Mouse (Mus musculus) intestine, embryonic 14.5 days (tissue): ENCODE data around the gene Ucn2. TPM values are rescaled to one million over a fixed set of nuclear protein-coding genes. Genes with fewer than 3 reads are reported as not detected.

ENCODE experiments used
- ATAC-seq: fragments of 200-750 bp; cut with Nextera tagmentation; replicated peaks from 2 replicates; pipeline ENCODE4 v1.8.0; 2017; ENCODE audit warnings: low read depth, moderate number of reproducible peaks, moderate TSS enrichment, moderate library complexity; ENCODE audit not compliant: low FRiP score, low TSS enrichment
- DNase-seq: peaks from one replicate; pipeline ENCODE4 v3.0.0-alpha.2; 2018; ENCODE audit warnings: low spot score
- H3K27ac ChIP-seq: fragments of 300-500 bp; sonication (generic); 2 replicates; pipeline ENCODE4 v1.5.1; 2014; ENCODE audit warnings: low read depth, mild to moderate bottlenecking, control low read depth
- H3K27me3 ChIP-seq: fragments of 300-500 bp; sonication (generic); replicated peaks from 2 replicates; pipeline ENCODE4 v1.6.1; 2014; ENCODE audit warnings: low read length, control low read depth; ENCODE audit not compliant: control insufficient read depth, insufficient read depth
- H3K36me3 ChIP-seq: fragments of 300-500 bp; sonication (generic); 2 replicates; pipeline ENCODE4 v1.6.1; 2014; ENCODE audit warnings: low read length, control low read depth; ENCODE audit not compliant: control insufficient read depth, insufficient read depth
- H3K4me1 ChIP-seq: fragments of 300-500 bp; sonication (generic); replicated peaks from 2 replicates; pipeline ENCODE4 v1.6.1; 2014; ENCODE audit warnings: low read length, control low read depth, mixed read lengths; ENCODE audit not compliant: control insufficient read depth, insufficient read depth
- H3K4me2 ChIP-seq: fragments of 300-500 bp; sonication (generic); 2 replicates; pipeline ENCODE4 v1.6.1; 2014; ENCODE audit warnings: low read length
- H3K4me3 ChIP-seq: fragments of 300-500 bp; sonication (generic); 2 replicates; pipeline ENCODE4 v1.5.1; 2014; ENCODE audit warnings: low read depth, low read length, control low read depth, mixed read lengths
- H3K9ac ChIP-seq: fragments of 300-500 bp; sonication (generic); 2 replicates; pipeline ENCODE4 v1.6.1; 2014; ENCODE audit warnings: mild to moderate bottlenecking, low read length
- H3K9me3 ChIP-seq: fragments of 300-500 bp; sonication (generic); 2 replicates; pipeline ENCODE4 v1.6.1; 2016; ENCODE audit warnings: low read length, control low read depth; ENCODE audit not compliant: control insufficient read depth
- WGBS: fragments of 180-500 bp; shearing (Covaris S2); extraction: QIAGEN DNeasy Blood & Tissue Kit; methylation state at CpG from one replicate; pipeline ENCODE4 v1.1.7; 2014; 5-methylcytosine and 5-hydroxymethylcytosine counted together
- polyA plus RNA-seq: library from polyadenylated mRNA; unstranded; fragments of >200 nt; fragmentation: Nextera tagmentation; extraction: Ambion mirVana; gene quantifications from 2 replicates; pipeline ENCODE4 v1.2.1, GENCODE M21; 2014

Ucn2 gene
- polyA plus RNA-seq, 1 experiment from 2014 or later, result 0.37 TPM

DNA sequence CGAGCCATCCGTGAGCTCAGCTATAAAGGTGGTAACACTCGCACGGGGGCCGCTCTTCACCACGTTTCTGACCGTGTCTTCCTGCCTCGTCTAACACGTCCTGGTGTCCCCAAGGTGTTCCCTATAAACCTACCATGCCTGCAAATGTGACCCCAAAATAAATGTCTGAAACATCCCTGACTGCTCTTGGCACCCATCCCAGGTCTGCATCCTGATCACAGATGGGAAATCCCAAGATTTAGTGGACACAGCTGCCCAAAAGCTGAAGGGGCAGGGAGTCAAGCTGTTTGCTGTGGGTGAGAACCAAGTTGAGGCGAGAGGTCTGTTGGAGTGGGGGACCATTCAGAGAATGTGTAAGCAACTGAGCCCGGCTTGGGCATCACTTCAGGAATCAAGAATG lies 30.6 kb upstream of the Ucn2 start:
- Histone ChIP-seq H3K4me1 (peaks cover 4% of the 10 kb centered on the region; the same call in 1 of the 2 replicates), H3K36me3 (peaks cover 3% of the 10 kb centered on the region), H3K4me3 (no peak overlapping the region), H3K9ac (no peak overlapping the region), H3K27me3 (peaks cover 17% of the 10 kb centered on the region; the same call in 1 of the 2 replicates), H3K9me3 (no peaks in the 10 kb centered on the region), H3K4me2 (no peak overlapping the region), H3K27ac (no peak overlapping the region)
- no peak for DNase-seq
- 82% methylated on average over 11 of the region's 11 CpGs for WGBS
- ATAC-seq, result no peak

DNA sequence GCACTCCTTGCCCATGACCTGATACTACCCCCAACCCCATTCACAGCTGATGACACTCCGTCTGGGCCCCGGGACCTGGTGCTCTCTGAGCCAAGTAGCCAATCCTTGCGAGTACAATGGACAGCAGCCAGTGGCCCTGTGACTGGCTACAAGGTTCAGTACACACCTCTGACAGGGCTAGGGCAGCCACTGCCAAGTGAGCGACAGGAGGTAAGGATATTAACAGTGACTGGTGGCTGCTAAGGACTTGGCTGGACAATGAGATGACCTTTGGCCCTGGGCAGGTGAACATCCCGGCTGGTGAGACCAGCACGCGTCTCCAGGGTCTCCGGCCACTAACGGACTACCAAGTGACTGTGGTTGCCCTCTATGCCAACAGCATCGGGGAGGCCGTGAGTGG lies 30.0 kb upstream of the Ucn2 start:
- Histone ChIP-seq H3K27ac (no peak overlapping the region), H3K36me3 (no peaks in the 10 kb centered on the region), H3K9me3 (no peaks in the 10 kb centered on the region), H3K4me3 (no peak overlapping the region), H3K4me1 (peaks cover 4% of the 10 kb centered on the region; the same call in 1 of the 2 replicates), H3K27me3 (peaks cover 17% of the 10 kb centered on the region; the same call in 1 of the 2 replicates), H3K4me2 (no peak overlapping the region), H3K9ac (no peak overlapping the region)
- DNase-seq, result no peak
- ATAC-seq, result no peak
- 85% methylated on average over 11 of the region's 11 CpGs for WGBS

DNA sequence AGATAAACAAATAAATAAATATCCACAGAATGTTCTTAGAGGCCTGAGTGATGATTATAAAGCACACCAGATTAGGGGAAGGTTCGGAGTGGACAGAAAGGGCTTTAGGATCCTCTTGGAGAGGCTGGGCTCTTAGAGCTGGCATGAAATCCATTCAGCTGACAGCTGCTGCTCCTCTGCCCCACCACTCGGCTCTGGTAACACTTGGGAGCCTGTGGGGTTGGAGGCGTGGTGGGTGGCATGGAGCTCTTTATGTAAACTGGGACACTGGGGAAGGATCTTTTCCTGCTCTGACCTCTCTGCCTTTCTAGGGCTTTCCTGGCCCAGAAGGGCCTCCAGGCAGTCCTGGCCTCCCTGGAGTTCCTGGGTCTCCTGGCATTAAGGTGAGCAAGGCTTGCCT lies 22.2 kb upstream of the Ucn2 start:
- no peaks in the 10 kb centered on the region for H3K9me3 ChIP-seq
- no peaks in the 10 kb centered on the region for H3K36me3 ChIP-seq
- no peak overlapping the region for H3K4me2 ChIP-seq
- H3K27ac ChIP-seq, result no peak overlapping the region
- ATAC-seq (no peak), DNase-seq (no peak)
- no peaks in the 10 kb centered on the region for H3K27me3 ChIP-seq
- H3K9ac ChIP-seq, result no peak overlapping the region
- no peak overlapping the region for H3K4me3 ChIP-seq
- no peaks in the 10 kb centered on the region for H3K4me1 ChIP-seq
- 79% methylated on average over 3 of the region's 3 CpGs for WGBS

DNA sequence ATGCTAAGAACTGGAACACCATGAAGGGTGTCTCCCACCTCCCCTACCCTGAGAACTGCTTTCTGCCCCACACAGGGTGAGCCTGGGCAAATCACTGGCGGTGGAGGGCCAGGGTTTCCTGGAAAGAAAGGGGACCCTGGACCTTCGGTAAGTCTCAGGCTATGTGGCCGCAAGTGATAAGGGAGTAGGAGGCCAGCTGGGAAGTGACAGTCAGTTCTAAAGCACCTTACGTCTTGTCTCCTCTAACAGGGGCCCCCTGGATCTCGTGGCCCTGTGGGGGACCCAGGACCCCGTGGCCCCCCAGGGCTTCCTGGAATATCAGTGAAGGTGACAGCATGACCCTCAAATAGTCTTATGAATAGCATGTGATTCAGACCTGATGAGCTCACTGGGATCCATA lies 21.5 kb upstream of the Ucn2 start:
- H3K9me3 ChIP-seq, result no peaks in the 10 kb centered on the region
- 88% methylated on average over 6 of the region's 6 CpGs for WGBS
- H3K27ac ChIP-seq, result no peak overlapping the region
- DNase-seq, result no peak
- H3K27me3 ChIP-seq, result no peaks in the 10 kb centered on the region
- no peak overlapping the region for H3K9ac ChIP-seq
- no peak overlapping the region for H3K4me2 ChIP-seq
- H3K36me3 ChIP-seq, result no peaks in the 10 kb centered on the region
- no peaks in the 10 kb centered on the region for H3K4me1 ChIP-seq
- no peak overlapping the region for H3K4me3 ChIP-seq
- ATAC-seq, result no peak

DNA sequence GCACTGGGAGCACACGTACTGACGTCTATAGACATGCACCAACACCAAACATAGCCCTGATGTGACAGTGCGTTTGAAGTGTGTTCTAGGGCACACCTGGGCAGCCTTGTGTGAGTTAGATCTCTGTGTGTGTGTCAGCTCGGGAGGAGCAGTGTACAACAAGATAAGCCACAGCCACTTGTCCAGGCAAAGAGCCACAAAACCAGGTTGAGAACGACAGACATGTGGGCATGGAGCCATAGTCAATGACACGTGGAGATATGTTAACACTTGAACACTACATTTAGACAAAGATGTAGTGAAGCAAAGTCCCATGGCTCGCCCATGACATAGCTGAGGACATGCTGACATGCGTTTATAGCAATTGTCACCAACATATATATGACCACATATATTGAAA lies 15.2 kb upstream of the Ucn2 start:
- H3K9me3 ChIP-seq, result no peaks in the 10 kb centered on the region
- 82% methylated on average over 8 of the region's 8 CpGs for WGBS
- H3K27ac ChIP-seq, result no peak overlapping the region
- no peaks in the 10 kb centered on the region for H3K4me1 ChIP-seq
- no peaks in the 10 kb centered on the region for H3K27me3 ChIP-seq
- no peak overlapping the region for H3K4me3 ChIP-seq
- no peaks in the 10 kb centered on the region for H3K36me3 ChIP-seq
- ATAC-seq (no peak), DNase-seq (no peak)
- no peak overlapping the region for H3K4me2 ChIP-seq
- H3K9ac ChIP-seq, result no peak overlapping the region

DNA sequence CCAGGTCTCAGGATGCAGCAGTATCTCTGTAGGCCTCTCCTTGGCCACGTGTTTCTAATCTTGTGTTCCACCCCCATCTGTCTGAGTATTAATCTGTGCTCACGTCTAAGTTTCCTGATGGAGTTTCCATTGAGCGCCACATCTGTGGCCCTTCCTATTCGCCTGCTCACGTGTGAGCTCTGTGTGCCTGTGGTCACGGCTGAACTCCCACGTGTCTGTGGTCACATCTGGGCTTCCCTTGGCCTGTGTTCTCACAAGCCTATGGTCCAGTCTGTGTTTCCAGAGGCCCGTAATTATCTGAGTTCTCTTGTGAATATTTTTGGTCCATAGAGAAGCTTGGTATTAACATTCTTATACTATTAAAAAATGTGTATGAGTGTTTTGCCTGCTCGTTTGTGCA lies 9.3 kb upstream of the Ucn2 start:
- Histone ChIP-seq H3K9me3 (no peaks in the 10 kb centered on the region), H3K4me3 (no peak overlapping the region), H3K4me2 (no peak overlapping the region), H3K27me3 (no peaks in the 10 kb centered on the region), H3K27ac (no peak overlapping the region), H3K36me3 (no peaks in the 10 kb centered on the region), H3K9ac (no peak overlapping the region), H3K4me1 (no peaks in the 10 kb centered on the region)
- 81% methylated on average over 9 of the region's 9 CpGs for WGBS
- no peak for DNase-seq
- ATAC-seq, result no peak

DNA sequence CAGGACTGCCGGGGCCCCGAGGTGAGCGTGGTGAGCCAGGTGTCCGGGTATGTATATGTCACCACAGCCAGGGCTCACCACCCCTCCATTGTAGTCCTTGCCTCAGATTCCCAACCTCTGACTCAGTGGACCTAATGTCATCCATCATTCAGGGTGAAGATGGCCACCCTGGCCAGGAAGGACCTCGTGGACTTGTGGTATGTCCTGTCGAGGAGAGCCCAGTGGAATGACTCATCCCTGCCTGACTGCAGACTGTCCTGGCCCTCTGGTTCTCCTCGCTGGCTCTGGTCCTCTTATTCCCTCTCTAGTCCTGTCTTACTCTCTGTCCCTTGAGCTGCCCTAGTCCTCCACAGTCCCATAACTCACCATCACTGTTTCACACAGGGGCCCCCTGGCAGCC lies 7.8 kb upstream of the Ucn2 start:
- no peaks in the 10 kb centered on the region for H3K9me3 ChIP-seq
- no peak overlapping the region for H3K4me3 ChIP-seq
- no peak for DNase-seq
- H3K36me3 ChIP-seq, result no peaks in the 10 kb centered on the region
- no peak overlapping the region for H3K9ac ChIP-seq
- H3K4me2 ChIP-seq, result no peak overlapping the region
- ATAC-seq, result peak; percentile 40; the same call in 1 of the 2 replicates
- WGBS, result 74% methylated on average over 7 of the region's 7 CpGs
- H3K4me1 ChIP-seq, result no peaks in the 10 kb centered on the region
- H3K27ac ChIP-seq, result no peak overlapping the region
- H3K27me3 ChIP-seq, result no peaks in the 10 kb centered on the region

DNA sequence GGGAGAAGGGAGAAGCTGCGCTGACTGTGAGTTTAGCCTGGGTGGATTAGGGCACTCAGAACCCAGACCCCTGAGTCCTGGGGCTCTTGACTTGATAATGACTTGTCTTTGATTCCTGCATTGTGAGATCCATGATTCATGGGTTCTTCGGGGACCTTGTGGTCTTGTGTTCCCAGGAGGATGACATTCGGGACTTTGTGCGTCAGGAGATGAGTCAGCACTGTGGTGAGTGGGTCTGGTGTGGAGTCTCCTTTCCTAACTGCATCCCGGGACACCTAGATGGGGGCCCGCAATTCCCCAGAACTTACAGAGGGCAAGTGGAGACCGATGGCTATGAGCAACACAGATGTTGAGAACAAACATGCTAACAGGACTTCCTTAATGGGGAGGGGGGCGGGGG lies 3.3 kb upstream of the Ucn2 start:
- Histone ChIP-seq H3K27ac (no peak overlapping the region), H3K27me3 (no peaks in the 10 kb centered on the region), H3K9me3 (no peaks in the 10 kb centered on the region), H3K4me1 (no peaks in the 10 kb centered on the region), H3K36me3 (no peaks in the 10 kb centered on the region), H3K4me2 (no peak overlapping the region), H3K4me3 (no peak overlapping the region), H3K9ac (no peak overlapping the region)
- no peak for DNase-seq
- 80% methylated on average over 8 of the region's 8 CpGs for WGBS
- ATAC-seq, result no peak

DNA sequence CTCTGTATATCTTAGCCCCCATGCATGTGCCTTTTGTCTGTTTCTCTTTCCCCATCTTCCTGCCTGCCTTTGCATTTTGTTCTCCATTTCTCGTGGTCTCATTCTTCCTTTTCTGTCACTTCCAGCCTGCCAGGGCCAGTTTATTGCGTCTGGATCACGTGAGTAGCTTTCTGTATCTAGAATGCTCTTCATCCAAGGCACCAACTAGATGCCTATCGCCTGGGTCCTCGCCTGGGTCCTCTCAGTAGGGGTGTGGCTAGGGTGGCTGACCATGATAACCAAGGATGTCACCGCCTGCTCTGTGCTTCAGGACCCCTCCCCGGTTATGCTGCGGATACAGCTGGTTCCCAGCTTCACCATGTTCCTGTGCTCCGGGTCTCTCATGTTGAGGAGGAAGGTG lies 2.6 kb upstream of the Ucn2 start:
- Histone ChIP-seq H3K9me3 (no peaks in the 10 kb centered on the region), H3K4me2 (no peak overlapping the region), H3K27me3 (no peaks in the 10 kb centered on the region), H3K9ac (no peak overlapping the region), H3K27ac (no peak overlapping the region), H3K4me3 (no peak overlapping the region), H3K4me1 (no peaks in the 10 kb centered on the region; the same call in 1 of the 2 replicates), H3K36me3 (no peaks in the 10 kb centered on the region)
- no peak for DNase-seq
- 74% methylated on average over 9 of the region's 9 CpGs for WGBS
- ATAC-seq, result no peak
